Mouse (Mus musculus) granulocyte monocyte progenitor cell, adult 5-6 weeks (primary cell): ENCODE measurements around the gene Gm3233. TPM values are rescaled to one million over a fixed set of nuclear protein-coding genes. Genes with fewer than 3 reads are reported as not detected.
A peak's percentile ranks its signal among the peaks of the same experiment; 100 is the strongest.
"Not testable (repeated sequence)": the region's sequence is repeated elsewhere in the genome, so short reads cannot be mapped to it uniquely, and the experiment has no call there.

ENCODE experiments used
- ATAC-seq: replicated peaks from 2 replicates; pipeline ENCODE4 v1.8.0; 2016; ENCODE audit warnings: mild to moderate bottlenecking, moderate TSS enrichment, inconsistent platforms; ENCODE audit not compliant: poor library complexity, severe bottlenecking
- total RNA-seq, 2 experiments: library from RNA; stranded (forward) in 1 of 2; stranded (reverse) in 1 of 2; fragments of 200-712, 200-1000 nt in 1 of 2; fragments of >200 nt in 1 of 2; fragmentation: Nextera tagmentation in 1 of 2; gene quantifications; 2 replicates each; pipeline ENCODE4 v1.2.3; 2014 to 2017

Gm3233 gene
- total RNA-seq, 2 experiments from 2014 or later: not detected

DNA sequence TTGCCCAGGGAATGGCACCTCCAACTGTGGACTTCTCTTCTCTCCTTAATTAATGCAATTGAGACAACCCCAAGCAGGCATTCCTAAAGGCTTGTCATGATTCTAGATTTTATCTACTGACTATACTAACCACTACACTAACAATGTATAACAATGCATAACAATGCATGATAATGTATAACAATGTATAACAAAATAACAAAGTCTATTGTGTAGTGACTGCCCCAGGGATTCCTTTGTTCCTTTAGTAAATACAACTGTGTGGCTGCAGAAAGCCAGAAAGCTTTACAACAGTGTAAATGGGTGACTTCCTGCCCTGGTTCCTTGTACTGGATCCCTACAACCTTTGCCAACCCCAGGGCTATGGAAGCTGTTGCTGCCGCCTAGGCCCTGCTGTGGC is 23.6 kb downstream of the Gm3233 start:
- no peak for ATAC-seq

DNA sequence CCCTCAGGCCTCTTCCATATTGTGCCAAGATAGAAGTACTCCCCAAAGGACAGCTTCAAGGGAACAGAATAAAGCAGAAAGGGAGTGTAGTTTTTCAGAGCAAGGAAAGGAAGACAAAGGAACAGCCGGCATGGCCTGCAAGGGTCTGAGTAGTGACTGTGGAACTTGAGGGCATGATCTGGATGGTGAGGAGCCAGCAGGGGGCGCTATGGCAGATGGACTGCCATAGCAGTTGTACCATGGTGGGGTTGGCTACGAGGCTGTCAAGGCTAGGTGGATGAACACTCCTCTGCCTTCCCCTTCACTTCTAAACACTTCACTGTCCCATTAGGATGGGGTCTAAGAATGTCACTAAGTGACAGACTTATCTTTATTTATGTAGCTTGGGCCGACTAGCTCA is 30.2 kb downstream of the Gm3233 start:
- 0 out of 2 replicates have a peak, but pooled peaks have one; percentile 27 for ATAC-seq

DNA sequence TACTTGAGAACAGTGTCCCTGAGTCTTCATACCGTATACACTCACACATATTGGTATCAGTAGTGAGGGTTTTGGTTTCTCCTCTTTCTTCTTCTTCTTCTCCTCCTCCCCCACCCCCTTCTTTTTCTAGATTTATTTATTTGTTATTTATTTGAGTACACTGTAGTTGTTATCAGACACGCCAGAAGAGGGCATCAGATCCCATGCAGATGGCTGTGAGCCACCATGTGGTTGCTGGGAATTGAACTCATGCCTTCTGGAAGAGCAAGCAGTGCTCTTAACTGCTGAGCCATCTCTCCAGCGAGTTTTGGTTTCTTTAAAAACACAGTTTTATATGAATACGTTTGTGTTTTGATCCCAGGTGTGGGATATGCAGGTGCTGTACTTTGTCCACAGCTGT is 31.2 kb downstream of the Gm3233 start:
- no peak for ATAC-seq

DNA sequence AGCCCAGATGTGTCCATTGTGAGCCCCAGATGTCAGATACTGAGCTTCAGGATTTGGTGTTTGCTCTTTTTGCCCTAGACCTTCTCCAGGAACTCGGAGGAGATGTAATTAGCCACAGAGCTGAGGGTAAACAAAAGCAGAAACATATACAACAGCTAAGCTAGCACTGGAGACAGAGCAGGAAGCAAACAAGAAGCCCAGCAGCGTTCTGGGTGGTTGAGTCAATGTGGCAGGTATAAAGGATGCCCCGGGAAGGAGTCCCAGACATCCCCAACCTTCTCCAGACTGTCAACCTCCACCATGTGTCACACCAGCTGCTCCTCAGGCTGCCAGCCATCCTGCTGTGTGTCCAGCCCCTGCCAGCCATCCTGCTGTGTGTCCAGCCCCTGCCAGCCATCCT is 33.3 kb downstream of the Gm3233 start, which contains the start of gene Gm10100:
Gene Gm10100 (plus strand): TSS at position 301 of the 400 bp plus-strand sequence.
- no peak for ATAC-seq

DNA sequence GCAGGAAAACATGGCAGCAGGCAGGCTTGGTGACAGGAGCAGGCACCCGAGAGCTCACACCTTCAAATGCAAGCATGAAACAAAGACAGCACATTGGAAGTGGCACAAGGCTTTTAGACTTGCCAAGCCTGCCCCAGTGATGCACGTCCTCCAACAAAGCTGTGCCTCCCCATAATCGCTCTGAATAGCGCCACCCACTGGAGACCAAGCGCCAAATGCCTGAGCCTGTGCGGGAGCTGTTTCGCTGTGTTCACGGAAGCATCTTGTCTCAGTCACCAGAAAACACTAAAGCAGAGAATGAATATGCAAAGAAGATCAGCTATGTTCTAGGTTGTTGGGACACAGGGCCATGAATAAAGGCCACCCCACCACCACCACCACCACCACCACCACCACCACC is 34.6 kb downstream of the Gm3233 start:
- ATAC-seq: no peak

GRCm38 (mm10) chr10:77720299-77720698 is 39.2 kb downstream of the Gm3233 start, which contains the start of gene Krtap12-1:
Gene Krtap12-1, plus strand, starts transcription at chr10:77720599.
- ATAC-seq: not testable (repeated sequence)

DNA sequence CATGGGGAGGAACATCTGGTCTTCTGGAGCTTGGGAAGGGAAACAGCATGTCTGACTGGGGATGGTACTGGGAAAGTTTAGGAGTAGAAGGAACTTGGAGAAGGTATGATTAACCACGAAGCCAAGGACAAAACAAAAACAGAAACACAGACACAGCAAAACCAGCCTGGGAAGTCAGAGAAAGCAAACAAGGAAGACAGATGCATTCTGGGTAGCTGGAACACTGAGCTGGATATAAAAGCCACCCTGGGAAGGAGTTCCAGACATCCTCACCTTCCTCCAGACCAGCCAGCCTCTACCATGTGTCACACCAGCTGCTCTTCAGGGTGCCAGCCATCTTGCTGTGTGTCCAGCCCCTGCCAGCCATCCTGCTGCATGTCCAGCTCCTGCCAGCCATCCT is 44.0 kb downstream of the Gm3233 start, which contains the start of gene Gm10142:
Gene Gm10142 (plus strand): TSS at position 301 of the 400 bp plus-strand sequence.
- ATAC-seq: no peak

- no peak for ATAC-seq
Observed at GRCm38 (mm10) chr10:77713734-77714133, 45.7 kb downstream of the Gm3233 start.

DNA sequence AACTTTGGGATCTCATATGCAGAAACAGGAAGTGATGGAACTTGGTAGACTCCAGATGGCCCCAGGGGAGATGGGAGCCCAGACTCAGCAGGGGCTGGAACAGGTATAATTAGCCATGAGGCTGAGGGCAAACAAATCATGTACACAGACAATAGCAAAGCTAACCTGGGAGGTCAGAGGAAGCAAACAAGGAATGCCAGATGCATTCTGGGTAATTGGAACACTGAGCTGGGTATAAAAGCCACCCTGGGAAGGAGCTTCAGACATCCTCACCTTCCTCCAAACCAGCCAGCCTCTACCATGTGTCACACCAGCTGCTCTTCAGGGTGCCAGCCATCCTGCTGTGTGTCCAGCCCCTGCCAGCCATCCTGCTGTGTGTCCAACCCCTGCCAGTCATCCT is 48.3 kb downstream of the Gm3233 start, which contains the start of gene Gm10024:
Gene Gm10024 (plus strand): TSS at position 301 of the 400 bp plus-strand sequence.
- ATAC-seq: not testable (repeated sequence)

GRCm38 (mm10) chr10:77709831-77710230 is 49.7 kb downstream of the Gm3233 start:
- ATAC-seq: no peak

Other genes with a start within 250 kb of the Gm3233 start
Only the 30 nearest of the 32 such genes appear.
- gene Pttg1ip, start 178.0 kb downstream of the Gm3233 start, total RNA-seq (2014; fragmentation: Nextera tagmentation): 36.6 and 39.0 TPM in 2 replicates
- gene Pttg1ip, start 178.0 kb downstream of the Gm3233 start, total RNA-seq (2017): 34.6 and 37.0 TPM in 2 replicates
- gene Sumo3, start 153.6 kb downstream of the Gm3233 start, total RNA-seq (2014; fragmentation: Nextera tagmentation): 60.0 and 78.8 TPM in 2 replicates
- gene Sumo3, start 153.6 kb downstream of the Gm3233 start, total RNA-seq (2017): 197 and 205 TPM in 2 replicates
- not detected in 2 replicates for gene Gm49325, start 153.5 kb downstream of the Gm3233 start, total RNA-seq (2014; fragmentation: Nextera tagmentation)
- gene Gm49325, start 153.5 kb downstream of the Gm3233 start, total RNA-seq (2017): 1.6 TPM in 1 of 2 replicates, not detected in the other
- 39.6 and 42.0 TPM in 2 replicates for gene Ube2g2, start 137.4 kb downstream of the Gm3233 start, total RNA-seq (2014; fragmentation: Nextera tagmentation)
- gene Ube2g2, start 137.4 kb downstream of the Gm3233 start, total RNA-seq (2017): 29.5 and 53.3 TPM in 2 replicates
- 0.90 TPM in 1 of 2 replicates, not detected in the other for gene Tspear, start 73.1 kb downstream of the Gm3233 start, total RNA-seq (2014; fragmentation: Nextera tagmentation)
- 0.05 TPM in 1 of 2 replicates, not detected in the other for gene Tspear, start 73.1 kb downstream of the Gm3233 start, total RNA-seq (2017)
- not detected in 2 replicates for gene Gm19402, start 68.9 kb downstream of the Gm3233 start, total RNA-seq (2014; fragmentation: Nextera tagmentation)
- gene Gm19402, start 68.9 kb downstream of the Gm3233 start, total RNA-seq (2017): not detected in 2 replicates
- gene Gm9508, start 62.4 kb downstream of the Gm3233 start, total RNA-seq (2014; fragmentation: Nextera tagmentation): not detected in 2 replicates
- not detected in 2 replicates for gene Gm9508, start 62.4 kb downstream of the Gm3233 start, total RNA-seq (2017)
- gene Gm10272, start 53.1 kb downstream of the Gm3233 start, total RNA-seq (2014; fragmentation: Nextera tagmentation): not detected in 2 replicates
- not detected in 2 replicates for gene Gm10272, start 53.1 kb downstream of the Gm3233 start, total RNA-seq (2017)
- gene Gm10024, start 48.2 kb downstream of the Gm3233 start, total RNA-seq (2014; fragmentation: Nextera tagmentation): not detected in 2 replicates
- gene Gm10024, start 48.2 kb downstream of the Gm3233 start, total RNA-seq (2017): not detected in 2 replicates
- not detected in 2 replicates for gene Gm10142, start 43.9 kb downstream of the Gm3233 start, total RNA-seq (2014; fragmentation: Nextera tagmentation)
- not detected in 2 replicates for gene Gm10142, start 43.9 kb downstream of the Gm3233 start, total RNA-seq (2017)
- not detected in 2 replicates for gene Krtap12-1, start 39.1 kb downstream of the Gm3233 start, total RNA-seq (2014; fragmentation: Nextera tagmentation)
- not detected in 2 replicates for gene Krtap12-1, start 39.1 kb downstream of the Gm3233 start, total RNA-seq (2017)
- gene Gm10100, start 33.2 kb downstream of the Gm3233 start, total RNA-seq (2014; fragmentation: Nextera tagmentation): not detected in 2 replicates
- gene Gm10100, start 33.2 kb downstream of the Gm3233 start, total RNA-seq (2017): not detected in 2 replicates
- not detected in 2 replicates for gene Gm18596, start 17.0 kb downstream of the Gm3233 start, total RNA-seq (2014; fragmentation: Nextera tagmentation)
- not detected in 2 replicates for gene Gm18596, start 17.0 kb downstream of the Gm3233 start, total RNA-seq (2017)
- not detected in 2 replicates for gene Gm9736, start 8.3 kb downstream of the Gm3233 start, total RNA-seq (2014; fragmentation: Nextera tagmentation)
- not detected in 2 replicates for gene Gm9736, start 8.3 kb downstream of the Gm3233 start, total RNA-seq (2017)
- not detected in 2 replicates for gene Gm3238, start 11.6 kb upstream of the Gm3233 start, total RNA-seq (2014; fragmentation: Nextera tagmentation)
- gene Gm3238, start 11.6 kb upstream of the Gm3233 start, total RNA-seq (2017): not detected in 2 replicates
- gene Gm7138, start 17.3 kb upstream of the Gm3233 start, total RNA-seq (2014; fragmentation: Nextera tagmentation): not detected in 2 replicates
- not detected in 2 replicates for gene Gm7138, start 17.3 kb upstream of the Gm3233 start, total RNA-seq (2017)
- gene Gm3250, start 22.9 kb upstream of the Gm3233 start, total RNA-seq (2014; fragmentation: Nextera tagmentation): not detected in 2 replicates
- gene Gm3250, start 22.9 kb upstream of the Gm3233 start, total RNA-seq (2017): not detected in 2 replicates
- gene Gm7137, start 28.5 kb upstream of the Gm3233 start, total RNA-seq (2014; fragmentation: Nextera tagmentation): not detected in 2 replicates
- not detected in 2 replicates for gene Gm7137, start 28.5 kb upstream of the Gm3233 start, total RNA-seq (2017)
- not detected in 2 replicates for gene Gm9639, start 35.4 kb upstream of the Gm3233 start, total RNA-seq (2014; fragmentation: Nextera tagmentation)
- gene Gm9639, start 35.4 kb upstream of the Gm3233 start, total RNA-seq (2017): not detected in 2 replicates
- gene Gm19668, start 39.5 kb upstream of the Gm3233 start, total RNA-seq (2014; fragmentation: Nextera tagmentation): not detected in 2 replicates
- not detected in 2 replicates for gene Gm19668, start 39.5 kb upstream of the Gm3233 start, total RNA-seq (2017)
- gene Gm9507, start 52.2 kb upstream of the Gm3233 start, total RNA-seq (2014; fragmentation: Nextera tagmentation): not detected in 2 replicates
- not detected in 2 replicates for gene Gm9507, start 52.2 kb upstream of the Gm3233 start, total RNA-seq (2017)
- not detected in 2 replicates for gene Gm2696, start 55.0 kb upstream of the Gm3233 start, total RNA-seq (2014; fragmentation: Nextera tagmentation)
- gene Gm2696, start 55.0 kb upstream of the Gm3233 start, total RNA-seq (2017): not detected in 2 replicates
- gene Krtap10-4, start 67.4 kb upstream of the Gm3233 start, total RNA-seq (2014; fragmentation: Nextera tagmentation): not detected in 2 replicates
- gene Krtap10-4, start 67.4 kb upstream of the Gm3233 start, total RNA-seq (2017): not detected in 2 replicates
- gene Krtap10-10, start 76.3 kb upstream of the Gm3233 start, total RNA-seq (2014; fragmentation: Nextera tagmentation): 0.75 TPM in 1 of 2 replicates, not detected in the other
- not detected in 2 replicates for gene Krtap10-10, start 76.3 kb upstream of the Gm3233 start, total RNA-seq (2017)
- not detected in 2 replicates for gene Gm36176, start 87.1 kb upstream of the Gm3233 start, total RNA-seq (2014; fragmentation: Nextera tagmentation)
- gene Gm36176, start 87.1 kb upstream of the Gm3233 start, total RNA-seq (2017): not detected in 2 replicates
- not detected in 2 replicates for gene Gm10318, start 93.2 kb upstream of the Gm3233 start, total RNA-seq (2014; fragmentation: Nextera tagmentation)
- gene Gm10318, start 93.2 kb upstream of the Gm3233 start, total RNA-seq (2017): not detected in 2 replicates
- not detected in 2 replicates for gene Gm3285, start 102.3 kb upstream of the Gm3233 start, total RNA-seq (2014; fragmentation: Nextera tagmentation)
- not detected in 2 replicates for gene Gm3285, start 102.3 kb upstream of the Gm3233 start, total RNA-seq (2017)
- gene Lrrc3, start 142.9 kb upstream of the Gm3233 start, total RNA-seq (2014; fragmentation: Nextera tagmentation): not detected in 2 replicates
- not detected in 2 replicates for gene Lrrc3, start 142.9 kb upstream of the Gm3233 start, total RNA-seq (2017)
- gene Trpm2, start 210.9 kb upstream of the Gm3233 start, total RNA-seq (2014; fragmentation: Nextera tagmentation): 1.9 and 9.1 TPM in 2 replicates
- gene Trpm2, start 210.9 kb upstream of the Gm3233 start, total RNA-seq (2017): 1.9 and 3.6 TPM in 2 replicates
- gene 1810043G02Rik, start 218.8 kb upstream of the Gm3233 start, total RNA-seq (2014; fragmentation: Nextera tagmentation): 8.8 and 9.1 TPM in 2 replicates
- gene 1810043G02Rik, start 218.8 kb upstream of the Gm3233 start, total RNA-seq (2017): 7.4 and 9.9 TPM in 2 replicates